Mouse (Mus musculus): Measurements from ENCODE around the gene Tmc3. TPM values are rescaled to one million over a fixed set of nuclear protein-coding genes. Genes with fewer than 3 reads are reported as not detected.

Tmc3 gene
- polyA plus RNA-seq, 1 experiment, result 0.19 TPM

DNA sequence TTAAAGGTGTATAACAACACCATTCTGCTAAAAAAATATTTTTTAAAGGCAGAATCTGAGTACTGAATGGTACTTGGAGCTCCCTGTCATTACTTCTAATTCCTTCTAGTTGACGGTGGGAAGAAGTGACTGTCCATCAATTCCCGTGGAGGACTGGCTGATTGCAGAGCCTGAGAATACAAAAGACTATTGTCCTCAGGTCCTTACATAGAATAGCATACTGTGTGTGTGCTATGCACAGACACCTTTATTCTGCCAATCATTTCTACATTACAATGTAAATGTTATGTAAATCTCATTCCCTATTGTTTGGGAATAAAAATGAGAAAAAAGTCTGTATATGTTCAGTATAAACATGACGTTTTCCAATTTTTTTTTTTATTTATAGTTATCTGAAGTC lies 22.9 kb upstream of the Tmc3 start:
- Histone ChIP-seq H3K4me1 (ENCODE audit: control insufficient read depth, insufficient read depth, low read length) (peaks cover 4% of the 10 kb centered on the region), H3K4me3 (replicated peaks; ENCODE audit: extremely low read depth, low read depth, low read length) (no peak overlapping the region)
- no peak for TF ChIP-seq CTCF (IDR thresholded peaks at IDR 0.05; ENCODE audit: insufficient read depth, low read length)
- no peak for TF ChIP-seq POLR2A (IDR thresholded peaks at IDR 0.05; ENCODE audit: borderline replicate concordance, extremely low read depth, low read depth, low read length)
- DNase-seq, result no peak
- WGBS, result 39% methylated on average over 3 of the region's 3 CpGs

DNA sequence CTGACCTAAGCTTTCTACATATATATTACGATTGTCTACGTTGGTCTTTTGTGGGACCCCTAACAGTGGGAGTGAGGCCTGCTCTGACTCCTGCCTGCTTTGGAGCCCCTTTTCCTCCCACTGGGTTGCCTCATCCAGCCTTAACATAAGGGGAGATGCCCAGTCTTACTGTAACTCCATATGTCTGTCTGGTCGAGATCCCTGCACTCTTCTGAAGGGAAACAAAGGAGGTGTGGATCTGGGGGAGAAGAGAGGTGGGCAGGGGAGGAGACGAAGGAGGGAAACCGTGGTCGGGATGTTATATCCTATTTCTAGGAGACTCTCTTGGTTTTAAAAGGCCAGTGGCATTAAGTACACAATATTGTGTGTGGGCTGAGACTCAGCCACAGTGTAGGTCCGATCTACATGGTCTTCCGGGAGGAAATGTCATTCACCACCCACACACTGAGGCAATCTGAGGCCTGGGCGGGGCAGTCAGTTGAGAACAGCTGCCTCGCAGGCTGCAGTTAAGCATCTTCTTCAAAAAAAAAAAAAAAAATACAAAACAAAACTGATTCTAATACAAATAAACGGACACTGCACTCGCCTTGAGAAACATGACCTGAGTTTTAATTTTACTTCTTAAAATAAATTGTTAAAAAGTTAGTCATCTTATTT lies 20.0 kb upstream of the Tmc3 start:
- TF ChIP-seq CTCF (IDR thresholded peaks at IDR 0.05; ENCODE audit: insufficient read depth, low read length) (no peak), POLR2A (IDR thresholded peaks at IDR 0.05; ENCODE audit: borderline replicate concordance, extremely low read depth, low read depth, low read length) (no peak)
- Histone ChIP-seq H3K4me3 (replicated peaks; ENCODE audit: extremely low read depth, low read depth, low read length) (no peak overlapping the region), H3K4me1 (ENCODE audit: control insufficient read depth, insufficient read depth, low read length) (peaks cover 4% of the 10 kb centered on the region)
- WGBS, result 45% methylated on average over 12 of the region's 12 CpGs
- DNase-seq, result no peak

DNA sequence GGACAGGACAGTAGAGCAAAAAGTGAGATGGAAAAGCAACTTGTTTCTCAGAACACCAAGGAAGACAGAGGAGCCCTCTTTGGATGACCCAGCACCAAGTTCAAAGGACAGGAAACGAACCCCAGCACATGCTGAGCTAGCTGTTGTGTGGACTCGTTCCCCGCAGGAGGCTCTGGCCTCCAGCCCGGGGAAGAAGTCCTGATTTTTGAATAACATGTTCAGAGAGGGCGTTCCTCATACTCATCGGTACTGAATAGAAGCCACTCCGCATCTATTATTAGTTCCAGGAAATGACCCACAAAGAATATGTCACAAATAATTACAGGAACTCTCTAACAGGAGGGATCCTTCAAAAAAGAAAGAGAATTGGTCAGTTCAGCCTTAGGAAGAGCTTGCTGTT lies 18.8 kb upstream of the Tmc3 start:
- WGBS, result 19% methylated on average over 7 of the region's 7 CpGs
- Histone ChIP-seq H3K4me3 (replicated peaks; ENCODE audit: extremely low read depth, low read depth, low read length) (no peak overlapping the region), H3K4me1 (ENCODE audit: control insufficient read depth, insufficient read depth, low read length) (peaks cover 4% of the 10 kb centered on the region)
- no peak for DNase-seq
- TF ChIP-seq CTCF (IDR thresholded peaks at IDR 0.05; ENCODE audit: insufficient read depth, low read length), result no peak
- TF ChIP-seq POLR2A (IDR thresholded peaks at IDR 0.05; ENCODE audit: borderline replicate concordance, extremely low read depth, low read depth, low read length), result no peak

DNA sequence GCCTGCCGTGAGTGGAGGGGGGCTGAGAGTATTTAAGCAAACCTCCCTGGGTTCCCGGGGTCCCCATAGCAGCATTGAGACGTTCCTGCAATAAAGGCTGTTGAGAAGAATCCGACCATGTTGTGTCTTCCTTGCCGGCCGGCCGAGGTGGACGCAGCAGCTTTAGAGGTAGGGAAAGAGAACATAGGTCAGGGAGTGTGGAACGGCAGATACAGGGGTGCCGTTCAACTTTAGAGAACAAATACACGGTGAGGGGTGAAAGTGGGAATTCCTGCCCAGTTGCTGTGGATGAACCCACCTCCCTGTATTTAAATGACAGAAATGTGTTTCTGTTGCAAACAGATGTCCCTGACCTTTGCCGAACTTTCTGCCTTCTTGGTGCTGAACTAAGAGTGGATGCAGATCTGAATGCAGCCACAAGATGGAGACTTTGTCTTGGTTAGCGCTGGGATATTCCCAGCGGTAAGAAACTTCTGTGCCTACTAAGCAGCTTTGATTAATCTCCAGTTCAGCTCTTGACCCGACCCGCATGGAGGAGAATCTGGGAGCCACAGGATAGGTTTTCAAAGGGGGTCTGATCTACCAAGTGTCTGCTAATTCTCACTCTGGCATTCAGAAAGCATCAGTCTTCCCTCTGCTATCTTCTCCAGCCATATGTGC lies 16.8 kb upstream of the Tmc3 start:
- Histone ChIP-seq H3K4me3 (replicated peaks; ENCODE audit: extremely low read depth, low read depth, low read length) (no peak overlapping the region), H3K4me1 (ENCODE audit: control insufficient read depth, insufficient read depth, low read length) (peaks cover 4% of the 10 kb centered on the region)
- peak; percentile 33 for DNase-seq
- TF ChIP-seq POLR2A (IDR thresholded peaks at IDR 0.05; ENCODE audit: borderline replicate concordance, extremely low read depth, low read depth, low read length) (no peak), CTCF (IDR thresholded peaks at IDR 0.05; ENCODE audit: insufficient read depth, low read length) (peak; percentile 37; the same call in 1 of the 2 replicates)
- WGBS, result 47% methylated on average over 16 of the region's 16 CpGs

DNA sequence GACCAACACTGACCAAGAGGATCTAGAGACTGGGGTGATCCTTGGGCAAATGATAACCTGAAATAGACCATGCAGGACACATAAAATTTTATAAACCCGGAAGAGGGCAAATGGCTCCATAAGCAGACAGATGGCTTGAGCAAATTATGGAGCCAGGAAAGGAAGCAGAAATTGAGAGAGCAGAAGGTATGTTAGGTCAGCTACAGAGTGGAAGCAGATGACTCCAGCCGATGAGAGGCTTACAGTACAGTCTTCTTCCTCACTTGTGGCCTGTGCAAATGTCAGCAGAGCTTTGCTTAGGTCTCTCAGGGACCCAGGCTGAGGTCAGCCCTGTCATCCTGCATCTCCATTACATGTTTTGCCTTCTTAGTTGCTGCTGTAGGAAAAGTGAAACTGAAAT lies 15.9 kb upstream of the Tmc3 start:
- WGBS, result 91% methylated on average over 2 of the region's 2 CpGs
- TF ChIP-seq POLR2A (IDR thresholded peaks at IDR 0.05; ENCODE audit: borderline replicate concordance, extremely low read depth, low read depth, low read length) (no peak), CTCF (IDR thresholded peaks at IDR 0.05; ENCODE audit: insufficient read depth, low read length) (no peak)
- H3K4me1 ChIP-seq (ENCODE audit: control insufficient read depth, insufficient read depth, low read length), result peaks cover 4% of the 10 kb centered on the region
- DNase-seq, result no peak
- H3K4me3 ChIP-seq (replicated peaks; ENCODE audit: extremely low read depth, low read depth, low read length), result no peak overlapping the region

DNA sequence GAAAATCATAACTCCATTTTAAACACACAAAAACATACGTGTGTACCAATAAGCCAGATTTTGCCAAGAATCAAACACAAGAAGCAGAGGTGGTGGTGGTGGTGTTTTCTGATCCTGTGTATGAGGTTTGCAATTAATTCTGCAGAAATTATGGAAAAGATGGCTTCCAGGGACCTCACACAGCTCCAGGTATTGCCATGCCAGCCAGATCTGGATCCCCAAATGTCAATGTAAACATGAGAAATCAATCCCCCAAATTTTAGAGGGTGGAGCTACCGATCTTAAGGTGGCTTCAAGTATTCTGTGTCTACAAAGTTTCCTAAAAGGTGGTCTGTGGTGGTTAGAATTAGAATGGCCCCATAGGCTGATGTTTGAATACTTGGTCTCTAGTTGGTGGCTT lies 15.3 kb upstream of the Tmc3 start:
- no peak for TF ChIP-seq POLR2A (IDR thresholded peaks at IDR 0.05; ENCODE audit: borderline replicate concordance, extremely low read depth, low read depth, low read length)
- no peak for TF ChIP-seq CTCF (IDR thresholded peaks at IDR 0.05; ENCODE audit: insufficient read depth, low read length)
- no peak for DNase-seq
- H3K4me3 ChIP-seq (replicated peaks; ENCODE audit: extremely low read depth, low read depth, low read length), result no peak overlapping the region
- WGBS, result 91% methylated on average over 2 of the region's 2 CpGs
- peaks cover 4% of the 10 kb centered on the region for H3K4me1 ChIP-seq (ENCODE audit: control insufficient read depth, insufficient read depth, low read length)

DNA sequence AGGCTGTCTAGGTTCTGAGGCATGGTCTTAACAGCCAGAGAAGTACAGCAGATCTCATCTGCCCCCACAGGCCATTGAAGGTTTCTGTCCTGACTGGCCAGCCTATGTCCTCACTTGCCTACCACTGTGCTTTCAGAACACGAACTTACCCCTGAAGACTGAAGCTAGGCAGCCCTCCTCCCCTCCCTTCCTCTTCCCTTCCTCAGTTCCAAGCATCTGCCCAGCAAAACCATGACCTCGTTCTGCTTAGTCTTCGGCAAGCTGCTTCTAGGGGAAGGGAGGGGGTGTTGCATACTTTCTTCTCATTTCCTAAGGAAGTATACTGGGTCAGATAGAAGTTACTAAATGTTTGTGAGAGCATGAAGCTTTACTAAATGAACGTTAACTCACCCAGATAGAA lies 13.7 kb upstream of the Tmc3 start:
- Histone ChIP-seq H3K4me3 (replicated peaks; ENCODE audit: extremely low read depth, low read depth, low read length) (no peak overlapping the region), H3K4me1 (ENCODE audit: control insufficient read depth, insufficient read depth, low read length) (no peaks in the 10 kb centered on the region; the same call in 1 of the 2 replicates)
- TF ChIP-seq POLR2A (IDR thresholded peaks at IDR 0.05; ENCODE audit: borderline replicate concordance, extremely low read depth, low read depth, low read length) (no peak), CTCF (IDR thresholded peaks at IDR 0.05; ENCODE audit: insufficient read depth, low read length) (no peak)
- 22% methylated on average over 4 of the region's 4 CpGs for WGBS
- DNase-seq, result no peak

DNA sequence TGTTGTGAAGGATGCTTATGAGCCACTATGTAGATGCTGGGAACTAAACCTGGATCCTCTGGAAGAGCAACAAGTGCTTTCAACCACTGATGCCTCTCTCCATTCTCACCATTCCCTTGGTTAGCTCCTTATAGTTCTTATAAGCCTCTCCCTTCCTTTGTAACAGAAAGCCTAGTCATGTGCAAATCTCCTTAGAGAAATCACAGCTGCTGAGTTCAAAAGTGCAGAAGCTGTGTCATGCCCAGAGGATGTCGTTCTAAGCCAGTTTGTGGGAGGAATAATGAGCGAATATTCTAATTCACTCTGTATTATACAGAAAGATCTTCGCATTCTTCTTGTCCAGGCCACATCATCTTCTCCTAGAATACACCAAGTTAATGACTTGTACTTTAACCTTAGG lies 12.8 kb upstream of the Tmc3 start:
- 61% methylated on average over 3 of the region's 3 CpGs for WGBS
- no peaks in the 10 kb centered on the region for H3K4me1 ChIP-seq (ENCODE audit: control insufficient read depth, insufficient read depth, low read length)
- TF ChIP-seq CTCF (IDR thresholded peaks at IDR 0.05; ENCODE audit: insufficient read depth, low read length), result no peak
- TF ChIP-seq POLR2A (IDR thresholded peaks at IDR 0.05; ENCODE audit: borderline replicate concordance, extremely low read depth, low read depth, low read length), result no peak
- H3K4me3 ChIP-seq (replicated peaks; ENCODE audit: extremely low read depth, low read depth, low read length), result no peak overlapping the region
- DNase-seq, result no peak

DNA sequence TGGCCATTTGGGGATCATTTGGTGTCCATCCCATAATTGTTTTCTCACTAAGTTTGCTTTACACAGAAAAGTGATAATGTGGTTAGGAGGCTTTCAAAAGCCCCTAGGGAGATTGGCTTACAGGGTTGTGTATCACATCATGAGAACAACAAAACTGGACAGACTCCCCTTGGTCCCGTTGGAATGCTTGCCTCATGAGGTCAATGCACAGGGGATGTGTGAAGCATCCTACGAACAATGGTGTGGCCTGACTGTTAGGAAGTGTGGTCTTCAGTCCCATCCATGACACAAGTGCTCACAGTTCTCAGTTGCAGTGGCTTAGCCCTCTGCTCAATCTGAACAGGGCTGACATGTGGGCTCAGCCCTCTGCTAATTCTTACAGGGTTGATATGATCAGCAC lies 12.3 kb upstream of the Tmc3 start:
- TF ChIP-seq CTCF (IDR thresholded peaks at IDR 0.05; ENCODE audit: insufficient read depth, low read length) (no peak), POLR2A (IDR thresholded peaks at IDR 0.05; ENCODE audit: borderline replicate concordance, extremely low read depth, low read depth, low read length) (no peak)
- no peaks in the 10 kb centered on the region for H3K4me1 ChIP-seq (ENCODE audit: control insufficient read depth, insufficient read depth, low read length)
- H3K4me3 ChIP-seq (replicated peaks; ENCODE audit: extremely low read depth, low read depth, low read length), result no peak overlapping the region
- WGBS, result 78% methylated on average over 2 of the region's 2 CpGs
- DNase-seq, result no peak

DNA sequence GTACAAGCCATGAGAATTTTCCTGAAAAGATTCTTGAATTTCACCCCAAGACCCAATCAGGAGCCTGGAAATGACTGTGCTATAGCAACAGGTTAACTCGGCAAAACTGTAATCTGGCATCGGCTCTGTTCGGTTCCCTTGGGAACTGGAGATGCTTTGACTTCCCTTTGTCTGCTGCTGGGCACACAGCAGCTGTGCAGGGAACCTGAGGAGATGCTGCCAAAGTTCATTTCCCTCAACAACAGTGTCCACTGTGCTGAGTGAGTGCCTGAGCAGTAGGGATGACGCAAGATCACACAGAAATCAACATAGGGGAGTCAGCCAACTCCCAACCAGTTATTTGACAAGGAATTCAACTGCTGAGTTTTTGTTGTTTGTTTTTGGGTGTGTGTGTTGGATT lies 3.8 kb upstream of the Tmc3 start:
- Histone ChIP-seq H3K4me1 (ENCODE audit: control insufficient read depth, insufficient read depth, low read length) (no peaks in the 10 kb centered on the region), H3K4me3 (replicated peaks; ENCODE audit: extremely low read depth, low read depth, low read length) (no peak overlapping the region)
- no peak for DNase-seq
- 52% methylated on average over 4 of the region's 4 CpGs for WGBS
- TF ChIP-seq POLR2A (IDR thresholded peaks at IDR 0.05; ENCODE audit: borderline replicate concordance, extremely low read depth, low read depth, low read length), result no peak
- TF ChIP-seq CTCF (IDR thresholded peaks at IDR 0.05; ENCODE audit: insufficient read depth, low read length), result no peak

Data from lung, adult 2 months (tissue).